Mouse (Mus musculus) hindbrain, embryonic 13.5 days (tissue): ENCODE measurements around the gene Ahnak2. TPM values are rescaled to one million over a fixed set of nuclear protein-coding genes. Genes with fewer than 3 reads are reported as not detected.

Source experiments
- ATAC-seq: fragments of 200-750 bp; cut with Nextera tagmentation; 2 replicates; pipeline ENCODE4 v1.8.0; 2017; ENCODE audit warnings: moderate TSS enrichment; ENCODE audit not compliant: low FRiP score
- H3K27ac ChIP-seq: fragments of 300-500 bp; sonication (generic); 2 replicates; pipeline ENCODE4 v1.5.1; 2015; ENCODE audit warnings: inconsistent platforms, mild to moderate bottlenecking, moderate library complexity
- H3K27me3 ChIP-seq: fragments of 300-500 bp; sonication (generic); 2 replicates; pipeline ENCODE4 v1.6.1; 2015; ENCODE audit warnings: mild to moderate bottlenecking, inconsistent platforms
- H3K36me3 ChIP-seq: fragments of 300-500 bp; sonication (generic); 2 replicates; pipeline ENCODE4 v1.6.1; 2015; ENCODE audit warnings: mild to moderate bottlenecking, inconsistent platforms
- H3K4me1 ChIP-seq: fragments of 300-500 bp; sonication (generic); replicated peaks from 2 replicates; pipeline ENCODE4 v1.6.1; 2015; ENCODE audit warnings: inconsistent platforms
- H3K4me2 ChIP-seq: fragments of 300-500 bp; sonication (generic); 2 replicates; pipeline ENCODE4 v1.6.1; 2015; ENCODE audit warnings: inconsistent platforms, mild to moderate bottlenecking, moderate library complexity
- H3K4me3 ChIP-seq: fragments of 300-500 bp; sonication (generic); 2 replicates; pipeline ENCODE4 v1.5.1; 2015; ENCODE audit warnings: mild to moderate bottlenecking, inconsistent platforms
- H3K9ac ChIP-seq: fragments of 300-500 bp; sonication (generic); 2 replicates; pipeline ENCODE4 v1.6.1; 2015; ENCODE audit warnings: mild to moderate bottlenecking, inconsistent platforms
- H3K9me3 ChIP-seq: fragments of 300-500 bp; sonication (generic); 2 replicates; pipeline ENCODE4 v1.6.1; 2016; ENCODE audit warnings: inconsistent platforms
- WGBS: fragments of 180-500 bp; shearing (Covaris S2); methylation state at CpG from one replicate; pipeline ENCODE4 v1.1.7; 2015; 5-methylcytosine and 5-hydroxymethylcytosine counted together
- polyA plus RNA-seq: library from polyadenylated mRNA; unstranded; fragments of >200 nt; fragmentation: Nextera tagmentation; extraction: Ambion mirVana; gene quantifications from 2 replicates; pipeline ENCODE4 v1.2.1, GENCODE M21; 2015

The Ahnak2 gene
- polyA plus RNA-seq, 1 experiment from 2014 or later = 0.86 TPM

- no peaks in the 10 kb centered on the region for H3K9me3 ChIP-seq
- H3K27me3 ChIP-seq = no peaks in the 10 kb centered on the region
- no peak for ATAC-seq
- WGBS = 90% methylated on average over 10 of the region's 10 CpGs
- no peak overlapping the region for H3K4me2 ChIP-seq
- no peak overlapping the region for H3K4me3 ChIP-seq
- no peak overlapping the region for H3K9ac ChIP-seq
- H3K36me3 ChIP-seq = peaks cover 44% of the 10 kb centered on the region
- H3K4me1 ChIP-seq = peaks cover 44% of the 10 kb centered on the region
- no peak overlapping the region for H3K27ac ChIP-seq
These were observed 56.7 kb downstream of the Ahnak2 start for GRCm38 (mm10) chr12:112745716-112746115.

- Histone ChIP-seq H3K9me3 (no peaks in the 10 kb centered on the region), H3K4me2 (no peak overlapping the region), H3K4me3 (no peak overlapping the region), H3K27ac (no peak overlapping the region), H3K4me1 (peaks cover 40% of the 10 kb centered on the region), H3K36me3 (peaks cover 50% of the 10 kb centered on the region), H3K27me3 (no peaks in the 10 kb centered on the region), H3K9ac (peak overlapping the region; percentile 55; the same call in 1 of the 2 replicates)
- no peak for ATAC-seq
- 80% methylated on average over 10 of the region's 10 CpGs for WGBS
These were observed 57.4 kb downstream of the Ahnak2 start for GRCm38 (mm10) chr12:112744891-112745580.

GRCm38 (mm10) chr12:112744211-112744610 lies 58.2 kb downstream of the Ahnak2 start:
- no peaks in the 10 kb centered on the region for H3K27me3 ChIP-seq
- WGBS = 84% methylated on average over 11 of the region's 11 CpGs
- H3K4me3 ChIP-seq = no peak overlapping the region
- peaks cover 59% of the 10 kb centered on the region for H3K36me3 ChIP-seq
- no peak overlapping the region for H3K27ac ChIP-seq
- H3K9ac ChIP-seq = peak overlapping the region; percentile 55; the same call in 1 of the 2 replicates
- ATAC-seq = no peak
- H3K4me2 ChIP-seq = no peak overlapping the region
- no peaks in the 10 kb centered on the region for H3K9me3 ChIP-seq
- peaks cover 39% of the 10 kb centered on the region for H3K4me1 ChIP-seq

DNA sequence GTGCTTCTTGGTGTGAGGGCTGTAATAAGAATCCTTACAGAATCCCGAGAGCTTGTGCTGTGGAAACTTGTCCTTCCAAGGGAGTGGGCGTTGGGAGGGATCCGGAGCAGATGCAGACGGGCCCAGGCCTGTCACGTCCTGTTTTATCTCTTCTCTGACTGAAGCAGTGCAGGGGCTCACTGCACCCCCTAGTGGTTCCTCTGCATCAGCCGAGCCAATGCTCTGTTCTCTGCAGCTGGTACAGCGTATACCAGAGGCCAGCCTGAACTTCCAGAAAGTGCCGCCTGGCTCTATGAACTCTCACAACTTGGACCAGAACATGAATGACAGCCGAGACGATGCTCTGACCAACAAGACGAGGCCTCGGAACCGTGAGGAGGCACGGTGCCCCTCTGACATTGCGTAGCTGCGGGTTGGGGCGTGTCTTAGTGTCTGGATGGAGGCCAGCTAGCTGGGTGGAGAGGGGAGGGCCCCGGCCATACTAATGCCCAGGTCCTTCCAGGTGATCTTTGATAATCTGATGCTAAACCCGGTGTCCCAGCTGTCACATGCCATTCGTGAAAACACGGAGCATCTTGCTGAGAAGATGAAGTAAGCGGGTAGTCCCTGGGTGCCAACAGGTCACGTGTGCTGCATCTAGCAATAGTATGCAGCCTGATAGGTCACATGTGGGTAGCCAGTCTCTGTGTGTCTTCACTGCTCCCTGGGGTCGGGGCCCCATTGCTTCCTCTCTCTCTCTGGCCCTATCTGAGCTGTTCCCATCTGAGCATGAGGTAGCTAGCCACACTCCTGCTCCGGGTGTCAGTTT lies 59.1 kb downstream of the Ahnak2 start:
- Histone ChIP-seq H3K4me2 (no peak overlapping the region), H3K4me1 (peaks cover 35% of the 10 kb centered on the region), H3K9ac (peak overlapping the region; percentile 60), H3K36me3 (peaks cover 67% of the 10 kb centered on the region), H3K27me3 (no peaks in the 10 kb centered on the region), H3K9me3 (no peaks in the 10 kb centered on the region), H3K27ac (peak overlapping the region; percentile 52; the same call in 1 of the 2 replicates), H3K4me3 (no peak overlapping the region)
- peak; percentile 62; the same call in 1 of the 2 replicates for ATAC-seq
- 58% methylated on average over 25 of the region's 25 CpGs for WGBS

GRCm38 (mm10) chr12:112742768-112743167 lies 59.7 kb downstream of the Ahnak2 start:
- H3K4me2 ChIP-seq = no peak overlapping the region
- H3K9me3 ChIP-seq = no peaks in the 10 kb centered on the region
- no peak overlapping the region for H3K4me3 ChIP-seq
- H3K9ac ChIP-seq = peak overlapping the region; percentile 60
- no peak for ATAC-seq
- WGBS = 75% methylated on average over 6 of the region's 6 CpGs
- peaks cover 73% of the 10 kb centered on the region for H3K36me3 ChIP-seq
- peak overlapping the region; percentile 52 for H3K27ac ChIP-seq
- H3K4me1 ChIP-seq = peaks cover 30% of the 10 kb centered on the region
- H3K27me3 ChIP-seq = no peaks in the 10 kb centered on the region

DNA sequence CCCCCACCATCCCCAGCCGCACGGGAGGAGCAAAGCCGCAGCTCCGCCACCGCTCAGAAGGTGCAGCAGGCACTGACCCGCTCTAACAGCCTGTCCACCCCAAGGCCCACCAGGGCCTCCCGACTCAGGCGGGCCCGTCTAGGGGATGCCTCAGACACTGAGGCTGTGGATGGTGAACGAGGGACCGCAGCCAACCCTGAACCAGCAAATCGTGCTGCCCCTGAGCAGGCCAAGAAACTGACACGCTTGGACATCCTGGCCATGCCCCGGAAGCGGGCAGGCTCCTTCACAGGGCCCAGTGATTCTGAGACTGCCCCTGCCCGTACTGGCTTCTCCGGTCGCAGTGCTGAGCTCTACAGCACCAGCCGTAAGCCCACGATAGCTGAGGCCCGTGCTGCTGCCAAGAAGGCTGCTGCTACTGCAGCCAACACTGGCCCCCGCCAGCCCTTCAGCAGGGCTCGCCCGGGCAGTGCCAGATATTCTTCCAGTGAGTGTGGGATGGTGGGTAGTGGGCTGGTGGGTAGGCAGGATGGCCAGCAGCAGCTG lies 63.4 kb downstream of the Ahnak2 start:
- no peaks in the 10 kb centered on the region for H3K9me3 ChIP-seq
- H3K27me3 ChIP-seq = no peaks in the 10 kb centered on the region
- no peak overlapping the region for H3K9ac ChIP-seq
- H3K27ac ChIP-seq = no peak overlapping the region
- H3K4me2 ChIP-seq = no peak overlapping the region
- H3K4me1 ChIP-seq = peaks cover 7% of the 10 kb centered on the region
- H3K4me3 ChIP-seq = no peak overlapping the region
- peaks cover 93% of the 10 kb centered on the region for H3K36me3 ChIP-seq
- WGBS = 91% methylated on average over 24 of the region's 24 CpGs
- no peak for ATAC-seq

- no peak overlapping the region for H3K27ac ChIP-seq
- ATAC-seq = no peak
- WGBS = 94% methylated on average over 31 of the region's 31 CpGs
- H3K4me2 ChIP-seq = no peak overlapping the region
- peaks cover 93% of the 10 kb centered on the region for H3K36me3 ChIP-seq
- H3K4me1 ChIP-seq = peaks cover 7% of the 10 kb centered on the region
- H3K9ac ChIP-seq = 0 out of 2 replicates have a peak overlapping the region, but pooled peaks have one; percentile 35
- H3K27me3 ChIP-seq = no peaks in the 10 kb centered on the region
- H3K9me3 ChIP-seq = no peaks in the 10 kb centered on the region
- H3K4me3 ChIP-seq = no peak overlapping the region
These were observed 64.0 kb downstream of the Ahnak2 start for GRCm38 (mm10) chr12:112738281-112739022.

- Histone ChIP-seq H3K4me1 (peaks cover 3% of the 10 kb centered on the region), H3K9me3 (no peaks in the 10 kb centered on the region), H3K36me3 (peaks cover 97% of the 10 kb centered on the region), H3K4me3 (no peak overlapping the region), H3K9ac (no peak overlapping the region), H3K4me2 (no peak overlapping the region), H3K27ac (no peak overlapping the region), H3K27me3 (no peaks in the 10 kb centered on the region)
- WGBS = 93% methylated on average over 14 of the region's 14 CpGs
- no peak for ATAC-seq
These were observed 64.7 kb downstream of the Ahnak2 start for GRCm38 (mm10) chr12:112737761-112738160.

- H3K27ac ChIP-seq = no peak overlapping the region
- H3K9me3 ChIP-seq = no peaks in the 10 kb centered on the region
- no peaks in the 10 kb centered on the region for H3K4me1 ChIP-seq
- H3K4me3 ChIP-seq = no peak overlapping the region
- no peak overlapping the region for H3K4me2 ChIP-seq
- H3K27me3 ChIP-seq = no peaks in the 10 kb centered on the region
- H3K36me3 ChIP-seq = peaks cover 99% of the 10 kb centered on the region
- WGBS = 89% methylated on average over 7 of the region's 7 CpGs
- no peak for ATAC-seq
- H3K9ac ChIP-seq = no peak overlapping the region; the same call in 1 of the 2 replicates
These were observed 65.4 kb downstream of the Ahnak2 start for GRCm38 (mm10) chr12:112737081-112737480.

DNA sequence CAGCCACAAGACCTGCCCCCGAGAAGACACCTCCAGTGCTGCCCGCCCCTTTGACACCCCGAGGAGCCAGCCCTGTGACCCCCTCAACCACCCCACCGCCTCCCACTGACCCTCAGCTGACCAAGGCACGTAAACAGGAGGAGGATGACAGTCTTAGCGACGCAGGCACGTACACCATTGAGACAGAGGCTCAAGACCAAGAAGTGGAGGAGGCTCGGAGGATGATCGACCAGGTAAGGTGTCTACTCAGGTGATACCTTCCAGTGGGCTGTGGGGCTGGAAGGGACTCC lies 65.9 kb downstream of the Ahnak2 start:
- no peak overlapping the region for H3K9ac ChIP-seq
- H3K4me2 ChIP-seq = no peak overlapping the region
- H3K9me3 ChIP-seq = no peaks in the 10 kb centered on the region
- no peak for ATAC-seq
- no peak overlapping the region for H3K27ac ChIP-seq
- WGBS = 90% methylated on average over 10 of the region's 10 CpGs
- H3K27me3 ChIP-seq = no peaks in the 10 kb centered on the region
- peaks cover 99% of the 10 kb centered on the region for H3K36me3 ChIP-seq
- H3K4me1 ChIP-seq = no peaks in the 10 kb centered on the region
- H3K4me3 ChIP-seq = no peak overlapping the region

DNA sequence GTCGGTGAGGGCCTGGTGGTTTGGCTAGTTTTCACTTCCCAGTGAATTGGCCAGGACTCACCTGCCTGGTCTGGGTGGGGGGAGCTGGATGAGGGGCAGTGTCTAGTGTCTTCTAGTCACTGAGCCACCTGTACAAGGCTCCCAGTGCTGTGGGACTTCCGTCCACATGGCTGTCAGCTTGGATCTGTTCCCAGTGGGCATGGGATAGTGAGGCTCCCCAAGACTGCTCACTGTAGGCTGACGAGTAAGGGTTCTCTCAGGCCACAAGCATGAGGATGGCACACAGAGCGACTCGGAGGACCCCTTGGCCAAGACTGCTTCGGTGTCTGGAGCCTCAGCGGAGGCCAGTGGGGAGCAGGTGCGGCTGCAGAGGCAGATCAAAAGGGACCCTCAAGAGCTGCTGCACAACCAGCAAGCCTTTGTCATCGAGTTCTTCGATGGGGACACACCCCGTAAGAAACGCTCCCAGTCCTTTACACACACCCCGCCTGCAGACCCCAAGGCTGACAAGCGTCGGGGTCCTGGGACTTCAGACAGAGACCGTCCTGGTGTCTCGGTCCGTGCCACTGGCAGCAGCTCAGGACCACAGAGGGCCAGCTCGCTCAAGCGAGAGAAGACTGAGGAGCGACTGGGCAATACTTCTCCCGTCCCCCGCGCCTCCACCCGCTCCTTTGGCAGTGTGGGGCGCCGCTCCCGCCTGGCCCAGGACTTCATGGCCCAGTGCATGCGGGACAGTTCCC lies 66.4 kb downstream of the Ahnak2 start:
- Histone ChIP-seq H3K27ac (no peak overlapping the region), H3K9ac (no peak overlapping the region), H3K9me3 (no peaks in the 10 kb centered on the region), H3K27me3 (no peaks in the 10 kb centered on the region), H3K4me1 (no peaks in the 10 kb centered on the region), H3K4me3 (no peak overlapping the region), H3K36me3 (peaks cover 99% of the 10 kb centered on the region), H3K4me2 (no peak overlapping the region)
- ATAC-seq = no peak
- 90% methylated on average over 29 of the region's 29 CpGs for WGBS
